Mouse (Mus musculus) hindbrain, embryonic 11.5 days (tissue): ENCODE measurements at regions not wholly inside any gene's neighbourhood (a gene's known extent, or its start where the extent isn't known, plus 50 kb on each side); places are given as distances from the start of the nearest gene placed in this dataset.
A peak's percentile ranks its signal among the peaks of the same experiment; 100 is the strongest.

Experiments used
- ATAC-seq: fragments of 200-750 bp; cut with Nextera tagmentation; 2 replicates; pipeline ENCODE4 v1.8.0; 2017; ENCODE audit warnings: mild to moderate bottlenecking, moderate TSS enrichment, moderate library complexity; ENCODE audit not compliant: low FRiP score
- DNase-seq: peaks from one replicate; pipeline ENCODE4 v3.0.0-alpha.2; 2015; ENCODE audit warnings: low spot score
- H3K27ac ChIP-seq: fragments of 300-500 bp; sonication (generic); 2 replicates; pipeline ENCODE4 v1.5.1; 2014; ENCODE audit warnings: mild to moderate bottlenecking, low read depth, low read length
- H3K27me3 ChIP-seq: fragments of 300-500 bp; sonication (generic); 2 replicates; pipeline ENCODE4 v1.6.1; 2014; ENCODE audit warnings: mild to moderate bottlenecking, low read length, moderate library complexity, mixed read lengths; ENCODE audit not compliant: control insufficient read depth, insufficient read depth
- H3K36me3 ChIP-seq: fragments of 300-500 bp; sonication (generic); 2 replicates; pipeline ENCODE4 v1.6.1; 2014; ENCODE audit warnings: mild to moderate bottlenecking, low read length, moderate library complexity, mixed read lengths; ENCODE audit not compliant: control insufficient read depth, insufficient read depth
- H3K4me1 ChIP-seq: fragments of 300-500 bp; sonication (generic); replicated peaks from 2 replicates; pipeline ENCODE4 v1.6.1; 2014; ENCODE audit warnings: low read length, mixed read lengths; ENCODE audit not compliant: control insufficient read depth, insufficient read depth
- H3K4me2 ChIP-seq: fragments of 300-500 bp; sonication (generic); replicated peaks from 2 replicates; pipeline ENCODE4 v1.6.1; 2014; ENCODE audit warnings: mild to moderate bottlenecking, low read depth, low read length
- H3K4me3 ChIP-seq: fragments of 300-500 bp; sonication (generic); 2 replicates; pipeline ENCODE4 v1.5.1; 2014; ENCODE audit warnings: low read depth, low read length
- H3K9ac ChIP-seq: fragments of 300-500 bp; sonication (generic); 2 replicates; pipeline ENCODE4 v1.6.1; 2014; ENCODE audit warnings: low read depth, low read length
- H3K9me3 ChIP-seq: fragments of 300-500 bp; sonication (generic); 2 replicates; pipeline ENCODE4 v1.6.1; 2016; ENCODE audit warnings: low read length; ENCODE audit not compliant: control insufficient read depth
- WGBS: fragments of 180-500 bp; shearing (Covaris S2); extraction: QIAGEN DNeasy Blood & Tissue Kit; methylation state at CpG from one replicate; pipeline ENCODE4 v1.1.7; 2014; 5-methylcytosine and 5-hydroxymethylcytosine counted together

- Histone ChIP-seq H3K9me3 (no peaks in the 10 kb centered on the region), H3K9ac (no peak overlapping the region), H3K27me3 (no peaks in the 10 kb centered on the region), H3K4me2 (no peak overlapping the region), H3K4me1 (no peaks in the 10 kb centered on the region), H3K27ac (no peak overlapping the region), H3K36me3 (no peaks in the 10 kb centered on the region), H3K4me3 (no peak overlapping the region)
- no peak for DNase-seq
- ATAC-seq, result no peak
- WGBS, result 84% methylated on average over 3 of the region's 3 CpGs
Observed at GRCm38 (mm10) chr3:81771812-81772211, 160.6 kb upstream of the Ctso start.

GRCm38 (mm10) chr3:81773012-81773411 lies 159.4 kb upstream of the Ctso start:
- H3K4me1 ChIP-seq, result no peaks in the 10 kb centered on the region
- no peaks in the 10 kb centered on the region for H3K27me3 ChIP-seq
- DNase-seq (no peak), ATAC-seq (no peak)
- H3K9ac ChIP-seq, result no peak overlapping the region
- no peak overlapping the region for H3K27ac ChIP-seq
- H3K36me3 ChIP-seq, result no peaks in the 10 kb centered on the region
- no peaks in the 10 kb centered on the region for H3K9me3 ChIP-seq
- no peak overlapping the region for H3K4me2 ChIP-seq
- no peak overlapping the region for H3K4me3 ChIP-seq

GRCm38 (mm10) chr3:81782081-81782480 lies 150.3 kb upstream of the Ctso start:
- Histone ChIP-seq H3K27ac (no peak overlapping the region), H3K4me2 (no peak overlapping the region), H3K9ac (no peak overlapping the region), H3K9me3 (no peaks in the 10 kb centered on the region), H3K36me3 (no peaks in the 10 kb centered on the region), H3K4me3 (no peak overlapping the region), H3K4me1 (no peaks in the 10 kb centered on the region), H3K27me3 (no peaks in the 10 kb centered on the region)
- no peak for ATAC-seq
- 94% methylated on average over 9 of the region's 9 CpGs for WGBS
- no peak for DNase-seq

GRCm38 (mm10) chr3:81782921-81783541 lies 149.4 kb upstream of the Ctso start:
- Histone ChIP-seq H3K4me3 (no peak overlapping the region), H3K27ac (no peak overlapping the region), H3K4me2 (no peak overlapping the region), H3K27me3 (no peaks in the 10 kb centered on the region), H3K4me1 (no peaks in the 10 kb centered on the region), H3K9me3 (no peaks in the 10 kb centered on the region), H3K36me3 (no peaks in the 10 kb centered on the region), H3K9ac (no peak overlapping the region)
- DNase-seq (peak; percentile 77), ATAC-seq (peak; percentile 65; the same call in 1 of the 2 replicates)
- 41% methylated on average over 15 of the region's 15 CpGs for WGBS

GRCm38 (mm10) chr3:81788915-81789314 lies 143.5 kb upstream of the Ctso start:
- Histone ChIP-seq H3K27me3 (no peaks in the 10 kb centered on the region), H3K9me3 (no peaks in the 10 kb centered on the region), H3K4me2 (no peak overlapping the region), H3K27ac (no peak overlapping the region), H3K4me1 (no peaks in the 10 kb centered on the region), H3K4me3 (no peak overlapping the region), H3K36me3 (no peaks in the 10 kb centered on the region), H3K9ac (no peak overlapping the region)
- 90% methylated on average over 2 of the region's 2 CpGs for WGBS
- no peak for ATAC-seq
- DNase-seq, result no peak

GRCm38 (mm10) chr3:81789664-81790063 lies 142.7 kb upstream of the Ctso start:
- Histone ChIP-seq H3K4me1 (no peaks in the 10 kb centered on the region), H3K4me2 (no peak overlapping the region), H3K27ac (no peak overlapping the region), H3K9me3 (no peaks in the 10 kb centered on the region), H3K4me3 (no peak overlapping the region), H3K27me3 (no peaks in the 10 kb centered on the region), H3K36me3 (no peaks in the 10 kb centered on the region), H3K9ac (no peak overlapping the region)
- ATAC-seq (no peak), DNase-seq (no peak)
- WGBS, result 91% methylated on average over 6 of the region's 6 CpGs

- DNase-seq (no peak), ATAC-seq (no peak)
- no peaks in the 10 kb centered on the region for H3K9me3 ChIP-seq
- no peak overlapping the region for H3K9ac ChIP-seq
- H3K27ac ChIP-seq, result no peak overlapping the region
- no peaks in the 10 kb centered on the region for H3K36me3 ChIP-seq
- no peak overlapping the region for H3K4me3 ChIP-seq
- 78% methylated on average over 2 of the region's 2 CpGs for WGBS
- no peak overlapping the region for H3K4me2 ChIP-seq
- no peaks in the 10 kb centered on the region for H3K27me3 ChIP-seq
- no peaks in the 10 kb centered on the region for H3K4me1 ChIP-seq
Observed at GRCm38 (mm10) chr3:81802096-81802495, 130.3 kb upstream of the Ctso start.

- no peak overlapping the region for H3K27ac ChIP-seq
- no peaks in the 10 kb centered on the region for H3K27me3 ChIP-seq
- no peaks in the 10 kb centered on the region for H3K36me3 ChIP-seq
- no peaks in the 10 kb centered on the region for H3K4me1 ChIP-seq
- H3K9ac ChIP-seq, result no peak overlapping the region
- H3K4me2 ChIP-seq, result no peak overlapping the region
- H3K4me3 ChIP-seq, result no peak overlapping the region
- 76% methylated on average over 4 of the region's 4 CpGs for WGBS
- DNase-seq (no peak), ATAC-seq (no peak)
- no peaks in the 10 kb centered on the region for H3K9me3 ChIP-seq
Observed at GRCm38 (mm10) chr3:81805745-81806144, 126.7 kb upstream of the Ctso start.

GRCm38 (mm10) chr3:81809604-81810003 lies 122.8 kb upstream of the Ctso start:
- DNase-seq, result no peak
- Histone ChIP-seq H3K9me3 (no peaks in the 10 kb centered on the region), H3K27me3 (no peaks in the 10 kb centered on the region), H3K27ac (no peak overlapping the region), H3K4me2 (no peak overlapping the region), H3K4me3 (no peak overlapping the region), H3K4me1 (no peaks in the 10 kb centered on the region), H3K9ac (no peak overlapping the region), H3K36me3 (no peaks in the 10 kb centered on the region)
- 86% methylated on average over 2 of the region's 2 CpGs for WGBS
- ATAC-seq, result no peak
